Mouse (Mus musculus): ENCODE data around the gene Opa1. TPM values are rescaled to one million over a fixed set of nuclear protein-coding genes. Genes with fewer than 3 reads are reported as not detected.

Gene Opa1
- polyA plus RNA-seq, 2 experiments from 2014 or later: 22.9 to 25.0 TPM

DNA sequence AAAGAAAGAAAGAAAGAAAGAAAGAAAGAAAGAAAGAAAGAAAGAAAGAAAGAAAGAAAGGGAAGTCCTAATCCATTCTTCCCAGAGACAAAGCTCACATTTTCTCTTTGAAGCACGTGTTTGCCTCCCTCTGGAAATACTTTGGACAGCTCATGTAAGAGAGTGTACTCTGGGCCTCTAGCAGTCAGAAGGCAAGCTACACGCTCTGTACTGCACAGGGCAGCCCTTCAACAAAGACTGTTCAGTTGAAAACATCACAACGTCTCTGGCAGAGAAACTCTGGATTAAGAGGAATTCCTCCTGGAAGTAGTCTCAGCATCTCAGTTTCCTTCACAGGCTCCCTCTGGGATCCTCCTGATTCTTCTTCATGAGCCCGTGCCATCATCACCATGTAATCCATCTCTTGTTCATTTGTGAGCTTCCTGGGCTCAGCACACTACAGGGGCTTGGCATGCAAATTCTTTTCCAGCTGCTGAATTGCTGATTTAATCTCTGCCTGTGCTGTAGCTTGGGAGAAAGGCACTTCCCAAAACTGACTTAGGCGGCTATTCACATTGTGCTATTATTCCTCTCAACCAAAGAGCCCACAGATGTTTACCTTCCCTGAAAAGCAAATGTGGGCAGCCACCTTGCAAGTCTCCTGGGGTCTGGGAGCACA, 114.0 kb downstream of the Opa1 start:
- no peak for ATAC-seq

DNA sequence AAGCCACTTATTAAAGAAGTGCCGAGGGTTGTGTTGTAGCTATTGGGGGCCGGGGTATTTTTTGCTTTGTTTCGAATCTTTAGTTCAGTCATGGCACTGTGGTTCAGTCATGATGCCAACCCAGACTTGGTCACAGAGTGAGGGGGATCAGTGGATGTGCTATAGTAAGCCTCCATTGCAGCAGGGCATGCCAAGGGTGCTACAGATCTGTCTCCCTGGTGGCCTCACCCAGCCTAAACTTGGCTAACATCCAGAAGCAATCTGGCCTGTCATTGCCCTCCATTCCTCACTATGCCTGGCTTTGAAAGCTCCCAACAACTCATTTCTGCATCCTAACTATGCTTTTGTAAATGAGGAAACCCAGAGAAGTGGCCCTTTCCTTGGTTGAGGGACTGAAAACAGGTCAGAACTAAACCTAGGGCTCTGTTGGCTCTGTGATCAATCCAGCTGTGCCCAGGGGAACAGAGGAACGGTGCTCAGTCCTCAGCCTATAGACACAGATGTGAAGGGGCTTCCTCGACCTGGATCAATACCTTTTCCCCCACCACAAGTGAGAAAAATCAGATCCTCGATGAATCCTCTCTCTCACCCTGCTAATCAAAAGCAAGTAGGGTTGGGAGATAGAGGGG, 114.8 kb downstream of the Opa1 start:
- no peak for ATAC-seq

DNA sequence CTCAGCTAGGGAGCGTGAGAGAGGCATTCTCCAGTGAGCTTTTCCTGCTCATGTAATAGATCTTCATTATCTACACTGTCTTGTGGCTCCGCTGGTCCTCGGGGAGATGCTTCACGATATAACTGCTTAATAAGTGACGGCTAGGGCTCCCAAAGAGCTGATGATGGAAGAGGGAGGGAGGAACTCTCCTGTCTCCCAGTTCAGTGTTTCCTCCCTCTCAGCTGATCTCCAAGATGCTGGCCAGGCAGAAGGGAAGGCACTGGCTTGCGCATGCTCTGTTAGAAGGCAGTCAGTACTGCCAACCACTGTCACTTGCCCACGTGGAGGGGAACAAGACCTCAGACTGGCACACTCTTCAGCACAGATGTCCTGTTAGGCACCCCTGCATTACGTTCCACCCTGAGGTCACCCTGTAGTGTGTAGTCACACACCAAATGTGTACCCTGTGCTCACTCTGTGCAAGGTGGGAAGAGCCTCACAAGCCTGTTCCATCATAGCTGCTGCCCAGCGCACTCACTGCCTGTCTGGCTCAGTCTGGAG, 115.4 kb downstream of the Opa1 start:
- no peak for ATAC-seq

Other genes starting within 250 kb of the Opa1 start
- not detected for gene Atp13a5, start 200.6 kb upstream of the Opa1 start, polyA plus RNA-seq (2017; shearing (Covaris generic))
- gene Atp13a4, start 34.5 kb upstream of the Opa1 start, polyA plus RNA-seq (2017; shearing (Covaris generic)): under 1 TPM in 1 of 2 experiments, not detected in 1; 0.34 TPM